Mouse (Mus musculus) myocyte (in vitro differentiated cells): ENCODE data around the gene Ankrd6.

Experiments
- CEBPB ChIP-seq: IDR thresholded peaks from 2 replicates; pipeline ENCODE4 v1.6.1; 2011; ENCODE audit warnings: mild to moderate bottlenecking, moderate library complexity; ENCODE audit not compliant: poor library complexity, insufficient read depth, severe bottlenecking
- E2F4 ChIP-seq: IDR thresholded peaks from one replicate; pipeline ENCODE4 v1.6.1; 2011; ENCODE audit warnings: mild to moderate bottlenecking, control low read depth, moderate library complexity; ENCODE audit not compliant: insufficient read depth
- MAX ChIP-seq: IDR thresholded peaks from one replicate; pipeline ENCODE4 v1.6.1; 2011; ENCODE audit warnings: low read depth, mild to moderate bottlenecking, control low read depth
- MYOD1 ChIP-seq, 3 experiments: IDR thresholded peaks; one replicate each; pipeline ENCODE4 v1.6.1; 2011; ENCODE audit warnings: control low read depth in 2 of 3, low read depth in 2 of 3, mild to moderate bottlenecking in 2 of 3, moderate library complexity in 1 of 3; ENCODE audit not compliant: insufficient read length in 2 of 3, control insufficient read depth in 1 of 3
- MYOG ChIP-seq, 3 experiments: IDR thresholded peaks; one replicate each; pipeline ENCODE4 v1.6.1; 2011; ENCODE audit warnings: control low read depth in 2 of 3, low read depth in 2 of 3, mild to moderate bottlenecking in 2 of 3; ENCODE audit not compliant: insufficient read length in 2 of 3, control insufficient read depth in 1 of 3, insufficient read depth in 1 of 3
- POLR2A ChIP-seq: IDR thresholded peaks from one replicate; pipeline ENCODE4 v1.6.1; 2011; ENCODE audit warnings: low read depth, mild to moderate bottlenecking, control low read depth, moderate library complexity; ENCODE audit not compliant: insufficient read length
- POLR2AphosphoS2 ChIP-seq: IDR thresholded peaks from one replicate; pipeline ENCODE4 v1.6.1; 2011; ENCODE audit warnings: low read depth, control low read depth; ENCODE audit not compliant: insufficient read length
- REST ChIP-seq: IDR thresholded peaks from one replicate; pipeline ENCODE4 v1.6.1; 2011; ENCODE audit warnings: mild to moderate bottlenecking, control low read depth, moderate library complexity; ENCODE audit not compliant: insufficient read depth, insufficient read length
- SRF ChIP-seq: IDR thresholded peaks from one replicate; pipeline ENCODE4 v1.6.1; 2011; ENCODE audit warnings: low read depth; ENCODE audit not compliant: control insufficient read depth, insufficient read length
- TCF12 ChIP-seq: IDR thresholded peaks from one replicate; pipeline ENCODE4 v1.6.1; 2011; ENCODE audit warnings: mild to moderate bottlenecking, control low read depth; ENCODE audit not compliant: poor library complexity, insufficient read depth, severe bottlenecking
- TCF3 ChIP-seq: IDR thresholded peaks from one replicate; pipeline ENCODE4 v1.6.1; 2011; ENCODE audit warnings: low read depth, control low read depth; ENCODE audit not compliant: insufficient read length
- USF1 ChIP-seq: IDR thresholded peaks from one replicate; pipeline ENCODE4 v1.6.1; 2011; ENCODE audit warnings: low read depth, mild to moderate bottlenecking, control low read depth, moderate library complexity

GRCm38 (mm10) chr4:32890735-32891098 is 59.9 kb downstream of the Ankrd6 start:
- no peak for TF ChIP-seq MAX
- no peak for TF ChIP-seq POLR2A
- no peak for TF ChIP-seq USF1
- no peak for TF ChIP-seq POLR2AphosphoS2
- no peak for TF ChIP-seq MYOD1 (IDR thresholded peaks at IDR 0.05; ENCODE audit: control insufficient read depth in 1 of 3, insufficient read length in 2 of 3, low read depth in 2 of 3)
- TF ChIP-seq TCF12, result no peak
- no peak for TF ChIP-seq E2F4
- TF ChIP-seq MYOG (IDR thresholded peaks at IDR 0.05; ENCODE audit: control insufficient read depth in 1 of 3, insufficient read depth in 1 of 3, insufficient read length in 2 of 3, low read depth in 2 of 3), result no peak
- TF ChIP-seq CEBPB, result no peak
- TF ChIP-seq REST, result no peak
- no peak for TF ChIP-seq SRF
- TF ChIP-seq TCF3, result no peak
